Mouse (Mus musculus): ENCODE data around the gene Tmem262. TPM values are rescaled to one million over a fixed set of nuclear protein-coding genes. Genes with fewer than 3 reads are reported as not detected.

Tmem262 gene
- polyA plus RNA-seq, 1 experiment: not detected

GRCm38 (mm10) chr19:6117986-6118676 is 38.3 kb downstream of the Tmem262 start, which contains the start of gene Sac3d1:
Sac3d1 (minus strand) TSS chr19:6118650.
- peaks cover 69% of the 10 kb centered on the region for H3K36me3 ChIP-seq (replicated peaks; ENCODE audit: low read length)
- TF ChIP-seq GATA1 (IDR thresholded peaks at IDR 0.05; ENCODE audit: borderline replicate concordance, low read length): no peak
- no peak for TF ChIP-seq FLI1 (IDR thresholded peaks at IDR 0.05; ENCODE audit: low read length)
- peak within 1 kb of the TSS; percentile 98 for H3K4me3 ChIP-seq (replicated peaks)
- no peaks in the 10 kb centered on the region for H3K27me3 ChIP-seq (replicated peaks)
- no peaks in the 10 kb centered on the region for H3K9me3 ChIP-seq
- peaks cover 51% of the 10 kb centered on the region for H3K4me1 ChIP-seq

- no peak for TF ChIP-seq GATA1 (IDR thresholded peaks at IDR 0.05; ENCODE audit: borderline replicate concordance, low read length)
- Histone ChIP-seq H3K4me1 (peaks cover 51% of the 10 kb centered on the region), H3K27me3 (replicated peaks) (no peaks in the 10 kb centered on the region), H3K9me3 (no peaks in the 10 kb centered on the region), H3K4me3 (replicated peaks) (peak overlapping the region; percentile 98), H3K36me3 (replicated peaks; ENCODE audit: low read length) (peaks cover 70% of the 10 kb centered on the region)
These were observed 38.9 kb downstream of the Tmem262 start for GRCm38 (mm10) chr19:6118677-6119185.

- peaks cover 40% of the 10 kb centered on the region for H3K4me1 ChIP-seq
- no peak overlapping the region for H3K4me3 ChIP-seq (replicated peaks)
- H3K36me3 ChIP-seq (replicated peaks; ENCODE audit: low read length): peaks cover 46% of the 10 kb centered on the region
These were observed 41.9 kb downstream of the Tmem262 start for GRCm38 (mm10) chr19:6121761-6122160.

GRCm38 (mm10) chr19:6123330-6123729 is 43.5 kb downstream of the Tmem262 start:
- TF ChIP-seq GATA1 (IDR thresholded peaks at IDR 0.05; ENCODE audit: borderline replicate concordance, low read length) (no peak), FLI1 (IDR thresholded peaks at IDR 0.05; ENCODE audit: low read length) (no peak)

More at GRCm38 (mm10) chr19:6121761-6122160, 41.9 kb downstream of the Tmem262 start:
- TF ChIP-seq GATA1 (IDR thresholded peaks at IDR 0.05; ENCODE audit: borderline replicate concordance, low read length) (no peak), FLI1 (IDR thresholded peaks at IDR 0.05; ENCODE audit: low read length) (no peak)
- no peaks in the 10 kb centered on the region for H3K27me3 ChIP-seq (replicated peaks)
- H3K9me3 ChIP-seq: no peaks in the 10 kb centered on the region

GRCm38 (mm10) chr19:6124898-6125297 is 45.1 kb downstream of the Tmem262 start:
- TF ChIP-seq GATA1 (IDR thresholded peaks at IDR 0.05; ENCODE audit: borderline replicate concordance, low read length) (no peak), FLI1 (IDR thresholded peaks at IDR 0.05; ENCODE audit: low read length) (no peak)
- Histone ChIP-seq H3K27me3 (replicated peaks) (no peaks in the 10 kb centered on the region), H3K9me3 (no peaks in the 10 kb centered on the region), H3K4me1 (peaks cover 35% of the 10 kb centered on the region), H3K36me3 (replicated peaks; ENCODE audit: low read length) (peaks cover 39% of the 10 kb centered on the region), H3K4me3 (replicated peaks) (no peak overlapping the region)

More at GRCm38 (mm10) chr19:6123330-6123729, 43.5 kb downstream of the Tmem262 start:
- H3K9me3 ChIP-seq: no peaks in the 10 kb centered on the region
- peaks cover 45% of the 10 kb centered on the region for H3K36me3 ChIP-seq (replicated peaks; ENCODE audit: low read length)
- H3K27me3 ChIP-seq (replicated peaks): no peaks in the 10 kb centered on the region
- peaks cover 43% of the 10 kb centered on the region for H3K4me1 ChIP-seq
- H3K4me3 ChIP-seq (replicated peaks): no peak overlapping the region

- Histone ChIP-seq H3K4me3 (replicated peaks) (peak overlapping the region; percentile 74), H3K9me3 (no peaks in the 10 kb centered on the region), H3K27me3 (replicated peaks) (no peaks in the 10 kb centered on the region), H3K4me1 (peaks cover 30% of the 10 kb centered on the region), H3K36me3 (replicated peaks; ENCODE audit: low read length) (peaks cover 25% of the 10 kb centered on the region)
- TF ChIP-seq FLI1 (IDR thresholded peaks at IDR 0.05; ENCODE audit: low read length) (no peak), GATA1 (IDR thresholded peaks at IDR 0.05; ENCODE audit: borderline replicate concordance, low read length) (no peak)
These were observed 46.5 kb downstream of the Tmem262 start for GRCm38 (mm10) chr19:6126289-6126688.

- TF ChIP-seq FLI1 (IDR thresholded peaks at IDR 0.05; ENCODE audit: low read length) (no peak), GATA1 (IDR thresholded peaks at IDR 0.05; ENCODE audit: borderline replicate concordance, low read length) (no peak)
- peaks cover 18% of the 10 kb centered on the region for H3K36me3 ChIP-seq (replicated peaks; ENCODE audit: low read length)
- no peaks in the 10 kb centered on the region for H3K9me3 ChIP-seq
- peaks cover 34% of the 10 kb centered on the region for H3K4me1 ChIP-seq
- peak overlapping the region; percentile 95 for H3K4me3 ChIP-seq (replicated peaks)
- H3K27me3 ChIP-seq (replicated peaks): no peaks in the 10 kb centered on the region
These were observed 47.2 kb downstream of the Tmem262 start for GRCm38 (mm10) chr19:6126789-6127580.

- H3K27me3 ChIP-seq (replicated peaks): no peaks in the 10 kb centered on the region
- peak within 1 kb of the TSS; percentile 95 for H3K4me3 ChIP-seq (replicated peaks)
- no peaks in the 10 kb centered on the region for H3K9me3 ChIP-seq
- H3K36me3 ChIP-seq (replicated peaks; ENCODE audit: low read length): peaks cover 11% of the 10 kb centered on the region
- TF ChIP-seq GATA1 (IDR thresholded peaks at IDR 0.05; ENCODE audit: borderline replicate concordance, low read length) (no peak), FLI1 (IDR thresholded peaks at IDR 0.05; ENCODE audit: low read length) (no peak)
- peaks cover 40% of the 10 kb centered on the region for H3K4me1 ChIP-seq
These were observed 48.0 kb downstream of the Tmem262 start, which contains the start of gene Snx15 for GRCm38 (mm10) chr19:6127760-6128341. Snx15 (minus strand) TSS chr19:6128304.

Other genes starting within 250 kb of the Tmem262 start
- gene Frmd8, start 204.8 kb upstream of the Tmem262 start, polyA plus RNA-seq (2012; ENCODE audit: insufficient read depth, low replicate concordance): 28.5 and 57.6 TPM in 2 replicates
- gene Slc25a45, start 202.2 kb upstream of the Tmem262 start, polyA plus RNA-seq (2012; ENCODE audit: insufficient read depth, low replicate concordance): 3.6 and 6.9 TPM in 2 replicates
- 0.57 and 1.3 TPM in 2 replicates for gene Tigd3, start 185.9 kb upstream of the Tmem262 start, polyA plus RNA-seq (2012; ENCODE audit: insufficient read depth, low replicate concordance)
- gene Dpf2, start 167.0 kb upstream of the Tmem262 start, polyA plus RNA-seq (2012; ENCODE audit: insufficient read depth, low replicate concordance): 23.0 and 44.7 TPM in 2 replicates
- gene Cdc42ep2, start 155.2 kb upstream of the Tmem262 start, polyA plus RNA-seq (2012; ENCODE audit: insufficient read depth, low replicate concordance): 4.4 and 15.7 TPM in 2 replicates
- 11.0 and 14.1 TPM in 2 replicates for gene Pola2, start 115.8 kb upstream of the Tmem262 start, polyA plus RNA-seq (2012; ENCODE audit: insufficient read depth, low replicate concordance)
- gene Slc22a20, start 93.9 kb upstream of the Tmem262 start, polyA plus RNA-seq (2012; ENCODE audit: insufficient read depth, low replicate concordance): not detected in 2 replicates
- gene Capn1, start 64.1 kb upstream of the Tmem262 start, polyA plus RNA-seq (2012; ENCODE audit: insufficient read depth, low replicate concordance): 66.2 and 91.7 TPM in 2 replicates
- gene Syvn1, start 33.5 kb upstream of the Tmem262 start, polyA plus RNA-seq (2012; ENCODE audit: insufficient read depth, low replicate concordance): 129 and 202 TPM in 2 replicates
- gene Mrpl49, start 22.2 kb upstream of the Tmem262 start, polyA plus RNA-seq (2012; ENCODE audit: insufficient read depth, low replicate concordance): 19.0 and 54.3 TPM in 2 replicates
- gene Fau, start 22.2 kb upstream of the Tmem262 start, polyA plus RNA-seq (2012; ENCODE audit: insufficient read depth, low replicate concordance): 3,425 and 5,919 TPM in 2 replicates
- 39.7 and 64.8 TPM in 2 replicates for gene Znhit2, start 18.8 kb upstream of the Tmem262 start, polyA plus RNA-seq (2012; ENCODE audit: insufficient read depth, low replicate concordance)
- 26.1 and 59.5 TPM in 2 replicates for gene Tm7sf2, start 11.7 kb upstream of the Tmem262 start, polyA plus RNA-seq (2012; ENCODE audit: insufficient read depth, low replicate concordance)
- gene Vps51, start 2.8 kb upstream of the Tmem262 start, polyA plus RNA-seq (2012; ENCODE audit: insufficient read depth, low replicate concordance): 23.5 and 35.2 TPM in 2 replicates
- not detected in 2 replicates for gene Gm28374, start 2.2 kb downstream of the Tmem262 start, polyA plus RNA-seq (2012; ENCODE audit: insufficient read depth, low replicate concordance)
- gene Zfpl1, start 4.9 kb downstream of the Tmem262 start, polyA plus RNA-seq (2012; ENCODE audit: insufficient read depth, low replicate concordance): 88.5 and 121 TPM in 2 replicates
- gene Cdca5, start 5.0 kb downstream of the Tmem262 start, polyA plus RNA-seq (2012; ENCODE audit: insufficient read depth, low replicate concordance): 2.6 TPM in 1 of 2 replicates, not detected in the other
- 1.5 and 3.1 TPM in 2 replicates for gene AC131692.1, start 14.4 kb downstream of the Tmem262 start, polyA plus RNA-seq (2012; ENCODE audit: insufficient read depth, low replicate concordance)
- gene Naaladl1, start 25.7 kb downstream of the Tmem262 start, polyA plus RNA-seq (2012; ENCODE audit: insufficient read depth, low replicate concordance): 0.30 TPM in 1 of 2 replicates, not detected in the other
- 66.7 and 124 TPM in 2 replicates for gene Sac3d1, start 38.6 kb downstream of the Tmem262 start, polyA plus RNA-seq (2012; ENCODE audit: insufficient read depth, low replicate concordance)
- 138 and 337 TPM in 2 replicates for gene Snx15, start 48.3 kb downstream of the Tmem262 start, polyA plus RNA-seq (2012; ENCODE audit: insufficient read depth, low replicate concordance)
- gene Batf2, start 61.0 kb downstream of the Tmem262 start, polyA plus RNA-seq (2012; ENCODE audit: insufficient read depth, low replicate concordance): 1.7 and 3.7 TPM in 2 replicates
- 46.0 and 68.7 TPM in 2 replicates for gene Arl2, start 61.5 kb downstream of the Tmem262 start, polyA plus RNA-seq (2012; ENCODE audit: insufficient read depth, low replicate concordance)
- not detected in 2 replicates for gene Majin, start 104.4 kb downstream of the Tmem262 start, polyA plus RNA-seq (2012; ENCODE audit: insufficient read depth, low replicate concordance)
- gene Gpha2, start 146.3 kb downstream of the Tmem262 start, polyA plus RNA-seq (2012; ENCODE audit: insufficient read depth, low replicate concordance): not detected in 2 replicates
- 26.0 and 29.6 TPM in 2 replicates for gene Ppp2r5b, start 155.8 kb downstream of the Tmem262 start, polyA plus RNA-seq (2012; ENCODE audit: insufficient read depth, low replicate concordance)
- gene Atg2a, start 161.6 kb downstream of the Tmem262 start, polyA plus RNA-seq (2012; ENCODE audit: insufficient read depth, low replicate concordance): 34.7 and 62.6 TPM in 2 replicates
- 474 and 728 TPM in 2 replicates for gene Ehd1, start 196.7 kb downstream of the Tmem262 start, polyA plus RNA-seq (2012; ENCODE audit: insufficient read depth, low replicate concordance)
- gene Cdc42bpg, start 226.4 kb downstream of the Tmem262 start, polyA plus RNA-seq (2012; ENCODE audit: insufficient read depth, low replicate concordance): 4.8 and 6.6 TPM in 2 replicates